Mouse (Mus musculus): Measurements from ENCODE around the gene C2cd4b. TPM values are rescaled to one million over a fixed set of nuclear protein-coding genes. Genes with fewer than 3 reads are reported as not detected.
"Not testable (repeated sequence)": the region's sequence is repeated elsewhere in the genome, so short reads cannot be mapped to it uniquely, and the experiment has no call there.

The C2cd4b gene
- polyA plus RNA-seq, 1 experiment from 2014 or later = not detected

- Histone ChIP-seq H3K4me2 (ENCODE audit: low read depth, low read length) (no peak overlapping the region), H3K4me3 (ENCODE audit: low read depth, low read length) (no peak overlapping the region), H3K27me3 (ENCODE audit: insufficient read depth, low read length) (peaks cover 14% of the 10 kb centered on the region), H3K36me3 (replicated peaks; ENCODE audit: insufficient read depth, low read length) (no peaks in the 10 kb centered on the region), H3K27ac (ENCODE audit: low read depth) (no peak overlapping the region), H3K9ac (replicated peaks) (no peak overlapping the region), H3K9me3 (ENCODE audit: low read length) (no peaks in the 10 kb centered on the region), H3K4me1 (ENCODE audit: insufficient read depth) (peaks cover 5% of the 10 kb centered on the region; the same call in 1 of the 2 replicates)
- DNase-seq = no peak
- WGBS (ENCODE audit: insufficient replicate concordance) = 61% methylated on average over 3 of the region's 3 CpGs
- no peak for TF ChIP-seq CTCF (IDR thresholded peaks at IDR 0.05; ENCODE audit: low read depth)
- ATAC-seq = no peak
Measured at GRCm38 (mm10) chr9:67754713-67755112, 4.5 kb upstream of the C2cd4b start.

- ATAC-seq (no peak), DNase-seq (peak; percentile 45)
- Histone ChIP-seq H3K9ac (replicated peaks) (no peak overlapping the region), H3K27me3 (ENCODE audit: insufficient read depth, low read length) (peaks cover 34% of the 10 kb centered on the region), H3K27ac (ENCODE audit: low read depth) (no peak overlapping the region), H3K9me3 (ENCODE audit: low read length) (peaks cover 4% of the 10 kb centered on the region), H3K4me2 (ENCODE audit: low read depth, low read length) (no peak overlapping the region), H3K4me3 (ENCODE audit: low read depth, low read length) (no peak overlapping the region), H3K4me1 (ENCODE audit: insufficient read depth) (peaks cover 9% of the 10 kb centered on the region; the same call in 1 of the 2 replicates), H3K36me3 (replicated peaks; ENCODE audit: insufficient read depth, low read length) (no peaks in the 10 kb centered on the region)
- 5% methylated on average over 9 of the region's 9 CpGs for WGBS (ENCODE audit: insufficient replicate concordance)
- peak; percentile 79 for TF ChIP-seq CTCF (IDR thresholded peaks at IDR 0.05; ENCODE audit: low read depth)
- no peak for TF ChIP-seq EP300 (IDR thresholded peaks at IDR 0.05; ENCODE audit: low read depth)
Measured at GRCm38 (mm10) chr9:67758686-67759085, 551 bp upstream of the C2cd4b start.

- Histone ChIP-seq H3K4me2 (ENCODE audit: low read depth, low read length) (peak overlapping the region; percentile 74), H3K27me3 (ENCODE audit: insufficient read depth, low read length) (peaks cover 39% of the 10 kb centered on the region), H3K4me3 (ENCODE audit: low read depth, low read length) (peak overlapping the region; percentile 46)
- not testable (repeated sequence) for H3K9me3 ChIP-seq (ENCODE audit: low read length); H3K9ac ChIP-seq (replicated peaks); H3K27ac ChIP-seq (ENCODE audit: low read depth); H3K4me1 ChIP-seq (ENCODE audit: insufficient read depth); H3K36me3 ChIP-seq (replicated peaks; ENCODE audit: insufficient read depth, low read length)
- ATAC-seq (peak; percentile 23; the same call in 1 of the 2 replicates), DNase-seq (peak; percentile 15)
- WGBS (ENCODE audit: insufficient replicate concordance) = 1% methylated on average over 67 of the region's 114 CpGs
Measured at GRCm38 (mm10) chr9:67759956-67760764, 923 bp downstream of the C2cd4b start.

- DNase-seq (no peak), ATAC-seq (no peak)
- H3K27me3 ChIP-seq (ENCODE audit: insufficient read depth, low read length) = peaks cover 39% of the 10 kb centered on the region
- H3K4me1 ChIP-seq (ENCODE audit: insufficient read depth) = peaks cover 9% of the 10 kb centered on the region; the same call in 1 of the 2 replicates
- TF ChIP-seq EP300 (IDR thresholded peaks at IDR 0.05; ENCODE audit: low read depth) = no peak
- no peak for TF ChIP-seq CTCF (IDR thresholded peaks at IDR 0.05; ENCODE audit: low read depth)
- H3K4me2 ChIP-seq (ENCODE audit: low read depth, low read length) = peak overlapping the region; percentile 74; the same call in 1 of the 2 replicates
- H3K4me3 ChIP-seq (ENCODE audit: low read depth, low read length) = no peak overlapping the region
- H3K27ac ChIP-seq (ENCODE audit: low read depth) = no peak overlapping the region
- no peak overlapping the region for H3K9ac ChIP-seq (replicated peaks)
- 70% methylated on average over 6 of the region's 6 CpGs for WGBS (ENCODE audit: insufficient replicate concordance)
- no peaks in the 10 kb centered on the region for H3K36me3 ChIP-seq (replicated peaks; ENCODE audit: insufficient read depth, low read length)
- H3K9me3 ChIP-seq (ENCODE audit: low read length) = peaks cover 4% of the 10 kb centered on the region
Measured at GRCm38 (mm10) chr9:67760991-67761390, 1.8 kb downstream of the C2cd4b start.

GRCm38 (mm10) chr9:67763326-67763725 lies 4.1 kb downstream of the C2cd4b start:
- no peak for ATAC-seq
- no peak overlapping the region for H3K4me3 ChIP-seq (ENCODE audit: low read depth, low read length)
- WGBS (ENCODE audit: insufficient replicate concordance) = 55% methylated on average over 4 of the region's 4 CpGs

GRCm38 (mm10) chr9:67766405-67766804 lies 7.2 kb downstream of the C2cd4b start:
- H3K9me3 ChIP-seq (ENCODE audit: low read length) = peaks cover 4% of the 10 kb centered on the region

More at GRCm38 (mm10) chr9:67763326-67763725, 4.1 kb downstream of the C2cd4b start:
- H3K9me3 ChIP-seq (ENCODE audit: low read length) = peaks cover 4% of the 10 kb centered on the region
- DNase-seq = no peak
- H3K4me2 ChIP-seq (ENCODE audit: low read depth, low read length) = no peak overlapping the region
- no peaks in the 10 kb centered on the region for H3K36me3 ChIP-seq (replicated peaks; ENCODE audit: insufficient read depth, low read length)
- H3K27ac ChIP-seq (ENCODE audit: low read depth) = no peak overlapping the region
- TF ChIP-seq CTCF (IDR thresholded peaks at IDR 0.05; ENCODE audit: low read depth) (no peak), EP300 (IDR thresholded peaks at IDR 0.05; ENCODE audit: low read depth) (no peak)
- no peak overlapping the region for H3K9ac ChIP-seq (replicated peaks)
- peaks cover 38% of the 10 kb centered on the region for H3K27me3 ChIP-seq (ENCODE audit: insufficient read depth, low read length)
- H3K4me1 ChIP-seq (ENCODE audit: insufficient read depth) = peaks cover 9% of the 10 kb centered on the region; the same call in 1 of the 2 replicates

More at GRCm38 (mm10) chr9:67766405-67766804, 7.2 kb downstream of the C2cd4b start:
- ATAC-seq (no peak), DNase-seq (no peak)
- 60% methylated on average over 4 of the region's 4 CpGs for whole genome bisulfite sequencing (ENCODE audit: insufficient replicate concordance)
- TF ChIP-seq EP300 (IDR thresholded peaks at IDR 0.05; ENCODE audit: low read depth) = no peak
- TF ChIP-seq CTCF (IDR thresholded peaks at IDR 0.05; ENCODE audit: low read depth) = no peak
- Histone ChIP-seq H3K27me3 (ENCODE audit: insufficient read depth, low read length) (peaks cover 9% of the 10 kb centered on the region), H3K4me2 (ENCODE audit: low read depth, low read length) (no peak overlapping the region), H3K9ac (replicated peaks) (no peak overlapping the region), H3K27ac (ENCODE audit: low read depth) (no peak overlapping the region), H3K4me3 (ENCODE audit: low read depth, low read length) (no peak overlapping the region), H3K36me3 (replicated peaks; ENCODE audit: insufficient read depth, low read length) (no peaks in the 10 kb centered on the region), H3K4me1 (ENCODE audit: insufficient read depth) (no peaks in the 10 kb centered on the region)
